Mouse (Mus musculus): ENCODE measurements around the gene Npl. TPM values are rescaled to one million over a fixed set of nuclear protein-coding genes. Genes with fewer than 3 reads are reported as not detected.
A peak's percentile ranks its signal among the peaks of the same experiment; 100 is the strongest.
"Not testable (repeated sequence)": the region's sequence is repeated elsewhere in the genome, so short reads cannot be mapped to it uniquely, and the experiment has no call there.

The Npl gene
- total RNA-seq, 2 experiments from 2014 or later = 6.0 to 6.4 TPM

DNA sequence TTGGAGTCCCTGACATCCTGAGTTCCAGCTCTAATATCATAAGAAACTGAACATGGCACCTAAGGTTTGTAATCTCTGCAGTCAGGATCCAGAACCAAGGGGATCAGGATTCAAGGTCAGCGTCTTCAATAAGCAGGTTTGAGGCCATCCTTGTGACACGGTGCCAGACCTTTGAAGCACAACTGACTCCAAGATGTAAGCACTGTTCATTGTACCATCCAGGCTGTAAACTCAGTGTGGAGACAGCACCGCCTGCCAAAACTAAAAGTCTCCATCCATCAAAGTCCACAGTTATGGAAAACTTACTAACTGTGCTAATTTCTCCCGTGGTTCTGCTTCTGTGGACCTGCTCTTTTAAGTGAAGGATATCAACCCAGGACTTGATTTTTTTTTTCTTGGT lies 59.9 kb downstream of the Npl start:
- DNase-seq (ENCODE audit: low spot score in 2 of 2) = peak in 1 of 2 experiments; percentile 16

- no peak for DNase-seq (ENCODE audit: low spot score in 2 of 2)
These were observed 60.3 kb downstream of the Npl start for GRCm38 (mm10) chr1:153489540-153489939.

GRCm38 (mm10) chr1:153489132-153489531 lies 60.7 kb downstream of the Npl start:
- DNase-seq (ENCODE audit: low spot score in 2 of 2) = peak; percentile 19 to 50

GRCm38 (mm10) chr1:153487500-153487879 lies 62.4 kb downstream of the Npl start, which contains the start of gene Dhx9:
Gene Dhx9 (minus strand): TSS chr1:153487660.
- DNase-seq (ENCODE audit: low spot score in 2 of 2) = peak; percentile 98 to 99

DNA sequence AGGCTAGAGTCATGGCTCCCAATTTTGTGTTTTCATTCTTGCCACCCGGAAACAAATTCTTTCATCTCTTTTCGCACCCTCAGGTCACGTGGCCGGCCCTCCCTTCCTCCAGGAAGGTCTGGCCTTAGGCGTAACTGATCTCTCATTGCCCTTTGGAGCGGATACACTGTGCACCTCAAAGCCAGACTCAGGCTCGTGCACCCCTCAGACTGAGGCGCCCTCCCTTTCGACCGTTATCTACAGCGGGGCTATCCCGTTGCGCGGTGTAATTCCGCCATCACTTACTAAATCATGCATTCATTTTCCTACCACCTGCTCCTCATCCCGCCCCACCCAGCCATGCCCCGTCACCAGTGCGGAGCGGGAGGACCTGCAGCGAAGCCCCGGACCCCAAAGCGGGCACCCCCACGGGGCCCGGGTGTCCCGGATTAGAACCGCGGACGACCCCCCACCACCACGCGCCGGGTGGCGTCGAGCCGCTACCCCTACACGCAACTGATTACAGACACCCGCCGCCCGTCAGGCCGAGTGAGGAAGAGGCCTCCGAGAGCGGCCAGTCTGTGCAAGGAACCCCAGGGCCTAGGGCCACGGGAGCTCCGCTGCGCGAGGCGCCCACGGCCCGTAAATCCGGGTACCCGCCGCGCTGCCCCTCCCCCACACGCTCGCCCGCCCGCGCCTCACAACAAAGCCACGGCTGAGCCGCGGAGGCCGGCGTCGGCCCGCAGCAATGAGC lies 62.9 kb downstream of the Npl start:
- DNase-seq (ENCODE audit: low spot score in 2 of 2) = peak in 1 of 2 experiments; percentile 30

DNA sequence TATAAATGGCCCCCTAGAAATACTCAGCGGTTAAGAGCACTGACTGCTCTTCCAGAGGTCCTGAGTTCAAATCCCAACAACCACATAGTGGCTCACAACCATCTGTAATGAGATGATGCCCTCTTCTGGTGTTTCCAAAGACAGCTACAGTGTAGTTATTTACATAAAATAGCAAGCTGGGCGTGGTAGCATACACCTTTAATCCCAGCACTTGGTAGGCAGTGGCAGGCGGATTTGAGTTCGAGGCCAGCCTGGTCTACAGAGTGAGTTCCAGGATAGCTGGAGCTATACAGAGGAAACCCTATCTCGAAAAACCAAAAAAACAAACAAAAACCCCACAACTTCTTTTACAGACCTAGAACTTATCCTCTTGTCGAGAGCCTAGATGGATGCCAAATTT lies 63.7 kb downstream of the Npl start:
- DNase-seq (ENCODE audit: low spot score in 2 of 2) = not testable (repeated sequence)

GRCm38 (mm10) chr1:153485201-153485796 lies 64.5 kb downstream of the Npl start:
- no peak for DNase-seq (ENCODE audit: low spot score in 2 of 2)

DNA sequence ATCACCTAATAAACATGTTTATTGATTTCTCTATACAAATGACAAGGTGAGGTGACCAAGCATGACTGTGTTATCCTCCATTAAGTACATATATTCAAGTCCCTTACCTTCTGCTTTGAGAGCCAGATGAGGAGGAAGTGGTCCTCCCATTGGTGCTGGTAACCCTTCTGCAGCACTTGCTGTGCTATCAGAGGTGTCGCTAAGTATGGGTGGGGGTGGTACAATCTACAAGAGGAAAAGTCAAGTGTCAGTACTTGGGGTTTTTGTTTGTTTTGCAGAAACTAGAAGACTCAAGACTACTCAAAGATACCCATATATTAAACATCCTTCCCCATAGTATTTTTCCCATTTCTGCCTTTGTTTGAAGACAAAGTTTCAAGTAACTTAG lies 68.8 kb downstream of the Npl start:
- no peak for DNase-seq (ENCODE audit: low spot score in 2 of 2)

DNA sequence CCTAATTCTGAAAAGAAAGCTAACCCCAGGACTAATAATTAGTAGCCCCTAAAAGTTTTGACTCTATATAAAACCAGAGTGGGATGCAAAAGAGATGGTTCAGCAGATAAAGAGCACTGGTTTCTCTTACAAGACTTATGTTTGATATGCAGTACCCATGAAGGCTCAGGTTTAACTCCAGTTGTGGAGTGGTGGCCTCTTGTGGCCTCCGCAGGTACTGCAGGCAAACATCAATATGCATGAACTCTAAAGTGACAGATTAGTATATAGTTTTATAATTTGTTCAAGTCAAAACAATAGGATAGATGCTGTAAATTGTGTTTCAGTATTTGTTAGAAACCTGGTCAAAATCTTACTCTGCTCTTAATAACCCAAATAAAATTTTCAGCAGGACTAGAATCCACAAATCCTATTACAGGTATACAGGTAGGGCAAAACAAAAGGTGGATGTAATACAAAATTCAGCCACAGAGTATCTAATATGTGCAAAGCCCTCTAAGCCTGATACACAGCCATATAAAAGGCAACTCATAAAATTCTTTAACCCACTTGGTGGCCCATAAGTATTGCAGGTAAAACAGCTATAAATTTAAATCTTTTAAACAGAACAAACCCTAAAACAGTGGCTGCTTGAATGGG lies 69.3 kb downstream of the Npl start:
- DNase-seq (ENCODE audit: low spot score in 2 of 2) = peak; percentile 60 to 73

DNA sequence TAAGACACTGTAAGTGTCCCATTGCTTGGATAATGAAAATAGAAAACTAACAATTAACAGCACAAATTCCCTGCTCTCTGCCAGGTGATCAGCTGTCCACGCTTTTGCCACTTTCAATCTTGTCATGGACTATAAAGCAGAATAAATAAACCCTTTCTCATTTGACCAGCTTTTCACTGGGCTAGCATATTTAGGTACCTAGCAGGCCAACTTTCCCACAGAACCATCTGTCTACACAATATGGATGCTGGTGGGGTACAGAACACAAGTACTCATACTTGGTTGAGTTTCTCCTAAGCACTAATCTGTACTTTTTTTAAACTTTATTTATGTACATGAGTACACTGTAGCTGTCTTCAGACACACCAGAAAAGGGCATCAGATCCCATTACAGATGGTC lies 70.5 kb downstream of the Npl start:
- DNase-seq (ENCODE audit: low spot score in 2 of 2) = no peak

GRCm38 (mm10) chr1:153461796-153462195 lies 88.0 kb downstream of the Npl start:
- no peak for DNase-seq (ENCODE audit: low spot score in 2 of 2)

- no peak for DNase-seq (ENCODE audit: low spot score in 2 of 2)
These were observed 93.7 kb downstream of the Npl start for GRCm38 (mm10) chr1:153456137-153456536.

- no peak for DNase-seq (ENCODE audit: low spot score in 2 of 2)
These were observed 96.7 kb downstream of the Npl start for GRCm38 (mm10) chr1:153453146-153453642.

Other genes starting within 250 kb of the Npl start
- gene Lamc1, start 217.3 kb downstream of the Npl start, total RNA-seq (2021) = 10 to 100 TPM; 43.3 to 49.1 TPM
- 1 to 10 TPM; 2.6 to 3.6 TPM for gene Shcbp1l, start 124.9 kb downstream of the Npl start, total RNA-seq (2021)
- 100 to 1,000 TPM; 121 to 125 TPM for gene Dhx9, start 62.4 kb downstream of the Npl start, total RNA-seq (2021)
- 10 to 100 TPM; 51.8 to 53.0 TPM for gene Rgs8, start 103.0 kb upstream of the Npl start, total RNA-seq (2021)
- gene Rgs16, start 190.3 kb upstream of the Npl start, total RNA-seq (2021) = 1 to 10 TPM; 6.6 to 8.8 TPM
- 10 to 100 TPM; 10.9 to 11.4 TPM for gene Rnasel, start 199.4 kb upstream of the Npl start, total RNA-seq (2021)

All from layer of hippocampus, postnatal 14 days (tissue).